Mouse (Mus musculus): ENCODE data around the gene Unc50.

Gene Unc50

GRCm38 (mm10) chr1:37448361-37449095 lies 18.6 kb downstream of the Unc50 start:
- DNase-seq (ENCODE audit: low spot score in 2 of 2): peak; percentile 48 to 55

GRCm38 (mm10) chr1:37451270-37451669 lies 21.3 kb downstream of the Unc50 start:
- peak in 1 of 2 experiments; percentile 36 for DNase-seq (ENCODE audit: low spot score in 2 of 2)

GRCm38 (mm10) chr1:37457546-37457945 lies 27.6 kb downstream of the Unc50 start:
- DNase-seq (ENCODE audit: low spot score in 2 of 2): no peak

- DNase-seq (ENCODE audit: low spot score in 2 of 2): no peak
Measured at GRCm38 (mm10) chr1:37464878-37465452, 35.0 kb downstream of the Unc50 start.

- no peak for DNase-seq (ENCODE audit: low spot score in 2 of 2)
Measured at GRCm38 (mm10) chr1:37466322-37466995, 36.5 kb downstream of the Unc50 start.

GRCm38 (mm10) chr1:37467806-37468205 lies 37.9 kb downstream of the Unc50 start:
- no peak for DNase-seq (ENCODE audit: low spot score in 2 of 2)

- DNase-seq (ENCODE audit: low spot score in 2 of 2): no peak
Measured at GRCm38 (mm10) chr1:37469007-37469406, 39.1 kb downstream of the Unc50 start.

GRCm38 (mm10) chr1:37471179-37472148 lies 41.5 kb downstream of the Unc50 start:
- no peak for DNase-seq (ENCODE audit: low spot score in 2 of 2)

- DNase-seq (ENCODE audit: low spot score in 2 of 2): no peak
Measured at GRCm38 (mm10) chr1:37473251-37473650, 43.3 kb downstream of the Unc50 start.

GRCm38 (mm10) chr1:37474046-37474445 lies 44.1 kb downstream of the Unc50 start:
- no peak for DNase-seq (ENCODE audit: low spot score in 2 of 2)

- DNase-seq (ENCODE audit: low spot score in 2 of 2): no peak
Measured at GRCm38 (mm10) chr1:37474634-37475190, 44.8 kb downstream of the Unc50 start.

- DNase-seq (ENCODE audit: low spot score in 2 of 2): no peak
Measured at GRCm38 (mm10) chr1:37475312-37475711, 45.4 kb downstream of the Unc50 start.

- DNase-seq (ENCODE audit: low spot score in 2 of 2): no peak
Measured at GRCm38 (mm10) chr1:37477250-37477649, 47.3 kb downstream of the Unc50 start.

GRCm38 (mm10) chr1:37477928-37478327 lies 48.0 kb downstream of the Unc50 start:
- DNase-seq (ENCODE audit: low spot score in 2 of 2): no peak

GRCm38 (mm10) chr1:37478416-37478815 lies 48.5 kb downstream of the Unc50 start:
- no peak for DNase-seq (ENCODE audit: low spot score in 2 of 2)

GRCm38 (mm10) chr1:37479074-37479473 lies 49.1 kb downstream of the Unc50 start:
- DNase-seq (ENCODE audit: low spot score in 2 of 2): peak; percentile 32

GRCm38 (mm10) chr1:37479759-37480158 lies 49.8 kb downstream of the Unc50 start:
- DNase-seq (ENCODE audit: low spot score in 2 of 2): no peak

GRCm38 (mm10) chr1:37480731-37481130 lies 50.8 kb downstream of the Unc50 start:
- DNase-seq (ENCODE audit: low spot score in 2 of 2): no peak

GRCm38 (mm10) chr1:37481331-37481730 lies 51.4 kb downstream of the Unc50 start:
- DNase-seq (ENCODE audit: low spot score in 2 of 2): no peak

GRCm38 (mm10) chr1:37484612-37485011 lies 54.7 kb downstream of the Unc50 start:
- no peak for DNase-seq (ENCODE audit: low spot score in 2 of 2)

- no peak for DNase-seq (ENCODE audit: low spot score in 2 of 2)
Measured at GRCm38 (mm10) chr1:37486439-37486838, 56.5 kb downstream of the Unc50 start.
